Mouse (Mus musculus) embryonic stem cell, embryonic (primary cell): ENCODE measurements around the gene Kcnh2.

ENCODE experiments used
- CTCF ChIA-PET, 4 experiments: fragments of 300-600 bp in 2 of 4; fragments of 350-600 bp in 2 of 4; sonication (Branson Sonifier 250); formaldehyde crosslinking; loops; one replicate each; lab custom pipeline; 2022; ENCODE audit warnings: inconsistent platforms in 2 of 4; lab: Charles Lee
- POLR2A ChIA-PET, 4 experiments: fragments of 300-600 bp in 2 of 4; fragments of 350-600 bp in 2 of 4; sonication (Branson Sonifier 250); formaldehyde crosslinking; loops; one replicate each; lab custom pipeline; 2022; ENCODE audit warnings: antibody characterized with exemption in 4 of 4, inconsistent platforms in 1 of 4; lab: Charles Lee

The Kcnh2 gene

DNA sequence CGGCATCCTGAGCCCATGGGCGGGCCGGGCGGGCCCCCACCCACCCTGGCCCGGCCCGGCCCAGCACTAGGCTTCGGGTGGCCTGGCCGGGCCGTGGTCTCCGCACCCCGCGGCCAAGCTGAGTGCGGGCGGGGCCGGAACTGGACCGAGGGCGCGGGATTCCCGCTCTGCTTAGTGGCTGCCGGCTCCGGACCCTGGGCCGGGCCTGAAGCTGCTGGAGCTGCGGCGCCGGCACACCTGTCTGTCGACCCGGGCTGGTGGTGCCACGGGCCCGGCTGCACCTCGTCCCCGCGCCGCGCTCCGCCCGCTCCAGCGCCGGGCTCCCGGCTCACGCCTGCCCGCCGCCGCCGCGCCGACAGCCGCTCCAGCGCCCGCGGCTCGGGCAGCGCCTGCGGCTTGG, at the start of gene Kcnh2:
TSS of gene Kcnh2 (minus strand) at position 327 of the 400 bp plus-strand sequence.
- CTCF ChIA-PET, result interaction anchor here (0.6 to 3.0 kb wide), 12 partner anchors 14 to 659 kb away, joined by 3 to 15 read pairs (median 4); partner anchors contain the start of gene Abcb8 (in 2 of the 4)
- POLR2A ChIA-PET, result interaction anchor here in 3 of 4 experiments (0.6 to 3.8 kb wide), 10 partner anchors 9 to 122 kb away, joined by 3 to 21 read pairs (median 4); partner anchors contain the start of genes Atg9b (in 1 of the 3), Cdk5 (in 1 of the 3), Nos3 (in 1 of the 3) and Slc4a2 (in 1 of the 3)

DNA sequence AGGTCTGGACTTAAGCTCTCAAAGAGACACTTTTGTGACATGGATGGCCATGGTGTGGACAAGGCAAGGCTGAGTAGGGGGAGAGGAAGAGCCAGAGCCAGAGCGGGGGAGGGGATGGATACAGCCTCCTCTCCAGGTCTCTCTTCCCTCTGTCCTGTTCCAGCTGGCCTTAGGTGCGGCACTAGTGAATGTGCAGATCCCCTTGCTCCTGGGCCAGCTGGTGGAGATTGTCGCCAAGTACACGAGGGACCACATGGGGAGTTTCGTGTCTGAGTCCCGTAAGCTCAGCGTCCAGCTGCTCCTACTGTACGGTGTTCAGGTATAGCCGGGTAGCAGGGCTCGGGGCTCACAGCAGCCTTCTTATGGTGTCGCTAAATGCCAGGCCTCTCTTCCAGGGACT, 49.0 kb upstream of the Kcnh2 start:
- ChIA-PET POLR2A (interaction anchor here in 2 of 4 experiments (0.9 to 2.0 kb wide), 11 partner anchors 9 to 64 kb away, joined by 3 to 6 read pairs (median 4); partner anchors contain the start of gene Asic3 (in 2 of the 2)), CTCF (interaction anchor here (0.6 to 8.0 kb wide), 12 partner anchors 8 to 584 kb away, joined by 3 to 35 read pairs (median 4); no protein-coding TSS in a partner anchor)

DNA sequence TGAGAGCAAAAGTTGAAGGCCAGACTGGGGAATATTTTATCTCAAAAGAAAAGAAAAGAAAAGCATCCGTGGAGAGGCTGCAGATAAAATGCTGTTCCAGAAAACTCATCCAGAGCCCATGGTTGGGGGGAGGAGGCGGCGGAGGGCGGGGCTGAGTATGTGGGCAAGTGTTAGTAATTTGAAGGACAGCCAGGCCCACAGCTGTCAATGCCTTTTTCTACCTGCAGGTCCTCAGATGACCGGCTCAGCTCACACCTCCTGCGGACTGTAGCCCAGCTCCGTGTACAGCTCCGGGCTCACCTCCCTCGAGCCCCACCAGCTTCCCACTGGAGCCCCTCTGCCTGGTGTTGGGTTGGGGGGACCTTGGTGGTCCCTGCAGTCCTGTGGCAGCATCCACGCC, 48.3 kb upstream of the Kcnh2 start:
- CTCF ChIA-PET, result interaction anchor here (0.9 to 8.0 kb wide), 9 partner anchors 9 to 85 kb away, joined by 3 to 35 read pairs (median 4); no protein-coding TSS in a partner anchor
- POLR2A ChIA-PET, result interaction anchor here in 2 of 4 experiments (0.6 to 2.0 kb wide), 14 partner anchors 9 to 235 kb away, joined by 3 to 6 read pairs (median 4); no protein-coding TSS in a partner anchor

DNA sequence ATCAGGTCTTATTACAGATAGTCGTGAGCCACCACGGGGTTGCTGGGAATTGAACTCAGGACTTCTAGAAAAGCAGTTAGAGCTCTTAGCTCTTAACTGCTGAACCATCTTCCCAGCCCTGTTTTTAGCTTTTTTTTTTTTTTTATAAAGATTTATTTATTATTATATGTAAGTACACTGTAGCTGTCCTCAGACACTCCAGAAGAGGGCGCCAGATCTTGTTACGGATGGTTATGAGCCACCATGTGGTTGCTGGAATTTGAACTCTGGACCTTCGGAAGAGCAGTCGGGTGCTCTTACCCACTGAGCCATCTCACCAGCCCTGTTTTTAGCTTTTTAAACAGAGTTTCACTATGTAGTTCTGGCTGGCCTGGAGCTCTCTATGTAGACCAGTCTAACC, 44.9 kb upstream of the Kcnh2 start:
- ChIA-PET CTCF (interaction anchor here (0.6 to 7.5 kb wide), 42 partner anchors 9 to 519 kb away, joined by 3 to 76 read pairs (median 4); partner anchors contain the start of genes Agap3 (in 1 of the 4), Asic3 (in 1 of the 4), Fastk (in 1 of the 4) and Nos3 (in 1 of the 4)), POLR2A (interaction anchor here in 3 of 4 experiments (0.6 to 3.8 kb wide), 11 partner anchors 8 to 84 kb away, joined by 3 to 25 read pairs (median 4); partner anchors contain the start of genes Asic3 (in 1 of the 3), Cdk5 (in 1 of the 3) and Slc4a2 (in 1 of the 3))

DNA sequence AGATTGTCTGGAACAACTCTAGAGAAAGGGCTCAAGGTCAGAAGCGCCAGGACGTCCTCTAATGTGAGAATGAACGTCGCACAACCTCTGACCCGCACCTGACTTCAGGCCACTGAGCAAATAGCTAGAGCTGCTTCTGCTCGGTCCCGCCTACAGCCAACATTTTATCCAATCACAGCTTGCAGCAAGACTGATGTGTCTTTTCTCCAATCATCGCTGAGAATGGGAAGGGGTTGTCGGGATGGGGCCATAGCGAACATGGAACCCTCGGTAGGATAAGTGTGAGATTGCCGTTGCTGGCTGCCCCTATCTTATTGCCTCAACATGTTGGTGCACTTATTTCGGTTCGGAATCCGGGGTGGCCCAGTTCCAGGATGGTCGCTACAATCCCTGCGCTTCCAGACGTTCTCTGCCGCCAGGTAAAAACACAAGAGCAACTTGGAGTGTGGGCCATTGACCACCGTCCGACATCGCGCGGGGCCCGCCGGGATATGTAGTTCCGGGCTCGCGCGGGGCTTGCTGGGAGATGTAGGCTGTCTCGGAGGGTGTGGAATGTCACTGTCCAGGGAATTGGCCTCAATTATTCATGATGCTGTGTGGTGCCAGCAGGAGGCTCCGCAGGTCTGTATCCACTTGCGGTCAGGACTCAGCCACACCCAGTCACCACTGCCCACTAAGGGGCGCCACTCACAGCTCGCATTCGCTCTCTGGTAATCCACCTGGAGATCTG, 42.9 kb upstream of the Kcnh2 start:
- CTCF ChIA-PET, result interaction anchor here (0.6 to 7.5 kb wide), 103 partner anchors 9 to 909 kb away, joined by 3 to 76 read pairs (median 5); partner anchors contain the start of genes Fastk (in 3 of the 4), Asic3 (in 2 of the 4), Cdk5 (in 2 of the 4) and Slc4a2 (in 2 of the 4)
- POLR2A ChIA-PET, result interaction anchor here (0.5 to 4.0 kb wide), 73 partner anchors 9 to 979 kb away, joined by 3 to 65 read pairs (median 4); partner anchors contain the start of genes Abcf2 (in 2 of the 4), Fastk (in 2 of the 4), Tmub1 (in 2 of the 4) and Agap3 (in 1 of the 4)

DNA sequence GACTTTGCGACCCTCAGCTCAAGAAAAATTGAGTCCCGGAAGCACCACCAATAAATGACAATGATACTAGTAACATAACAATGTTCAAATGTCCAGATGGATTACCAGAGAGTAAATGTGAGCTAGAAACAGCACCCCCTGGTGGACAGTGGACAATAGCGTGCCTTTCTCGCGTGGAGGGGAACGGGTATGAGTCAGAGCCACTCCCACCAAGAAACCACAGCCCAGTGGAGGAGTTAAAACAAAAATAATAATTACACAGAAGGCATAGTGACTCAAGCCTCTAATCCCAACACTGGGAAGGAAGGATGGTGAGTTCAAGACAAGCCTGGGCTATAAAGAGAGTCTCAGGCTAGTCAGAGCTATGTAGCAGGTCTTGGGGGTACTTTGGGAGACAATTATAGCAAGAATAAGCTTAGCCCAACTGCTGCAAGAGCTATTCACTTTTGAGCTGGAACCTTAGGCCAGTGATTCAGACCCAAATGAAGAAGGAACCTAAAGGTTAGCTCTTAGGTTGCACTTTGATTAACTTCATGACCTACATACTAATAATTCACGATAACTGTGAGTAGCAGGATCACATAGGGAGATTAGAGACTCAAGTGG, 42.1 kb upstream of the Kcnh2 start, which contains the start of gene Abcb8:
TSS of gene Abcb8 (plus strand) at position 272 of the 606 bp plus-strand sequence.
- CTCF ChIA-PET, result interaction anchor here (0.5 to 7.5 kb wide), 94 partner anchors 9 to 696 kb away, joined by 3 to 76 read pairs (median 5); partner anchors contain the start of genes Fastk (in 3 of the 4), Asic3 (in 2 of the 4), Cdk5 (in 2 of the 4) and Kcnh2 (in 2 of the 4)
- POLR2A ChIA-PET, result interaction anchor here (0.5 to 4.0 kb wide), 64 partner anchors 9 to 978 kb away, joined by 3 to 65 read pairs (median 4); partner anchors contain the start of genes Fastk (in 2 of the 4), Tmub1 (in 2 of the 4), Abcf2 (in 1 of the 4) and Agap3 (in 1 of the 4)

DNA sequence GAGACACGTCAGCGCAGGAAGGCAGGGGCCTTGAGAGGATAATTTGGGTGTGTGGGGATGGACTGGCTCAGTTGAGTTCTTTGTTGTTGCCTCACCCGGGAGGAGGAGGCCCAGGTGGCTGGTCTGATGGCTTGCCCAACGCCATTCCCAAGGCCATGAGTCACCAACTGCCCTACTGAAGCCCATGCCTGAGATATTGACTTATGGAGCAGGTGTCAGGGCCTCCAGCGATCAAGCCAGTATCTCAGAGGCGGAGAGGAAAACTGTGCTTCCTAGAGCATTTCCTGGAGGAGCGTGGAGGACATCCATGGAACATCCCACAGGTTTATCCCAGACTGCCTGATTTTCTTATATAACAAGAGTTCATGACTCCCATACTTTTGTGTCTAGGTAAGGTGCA, 41.3 kb upstream of the Kcnh2 start:
- POLR2A ChIA-PET, result interaction anchor here (0.5 to 4.0 kb wide), 29 partner anchors 8 to 1171 kb away, joined by 3 to 65 read pairs (median 4); partner anchors contain the start of genes Fastk (in 2 of the 4), Cdk5 (in 1 of the 4), Kcnh2 (in 1 of the 4) and Klhl7 (in 1 of the 4)

DNA sequence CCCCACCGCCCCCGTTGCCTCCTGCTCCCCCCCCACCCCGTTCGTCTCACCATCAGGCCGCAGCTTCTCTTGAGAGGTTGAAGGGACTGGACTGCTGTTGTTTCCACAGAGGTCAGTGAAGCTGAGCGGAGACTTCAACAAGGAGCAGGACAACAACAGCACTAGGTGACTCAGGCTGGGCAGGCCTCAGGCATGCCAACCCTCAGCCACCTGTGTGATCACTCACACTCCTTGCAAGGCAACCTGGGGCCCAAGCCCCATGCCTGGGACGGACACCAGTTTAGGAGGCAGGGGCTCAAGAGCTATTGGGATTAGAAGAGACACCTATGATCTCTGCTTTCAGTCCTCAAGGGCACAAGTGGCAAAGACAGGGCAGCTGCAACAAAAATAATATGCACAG, 40.5 kb upstream of the Kcnh2 start, which contains the start of gene Atg9b:
TSS of gene Atg9b (minus strand) at position 280 of the 400 bp plus-strand sequence.
- POLR2A ChIA-PET, result interaction anchor here (0.7 to 4.0 kb wide), 16 partner anchors 7 to 537 kb away, joined by 3 to 65 read pairs (median 4); partner anchors contain the start of genes Cdk5 (in 1 of the 4), Kcnh2 (in 1 of the 4), Klhl7 (in 1 of the 4) and Slc4a2 (in 1 of the 4)
- CTCF ChIA-PET, result interaction anchor here in 3 of 4 experiments (0.8 to 7.5 kb wide), 11 partner anchors 7 to 92 kb away, joined by 3 to 76 read pairs (median 5); partner anchors contain the start of gene Asic3 (in 1 of the 3)

More for the DNA sequence above, 41.3 kb upstream of the Kcnh2 start:
- CTCF ChIA-PET, result interaction anchor here (0.5 to 7.5 kb wide), 59 partner anchors 8 to 358 kb away, joined by 3 to 76 read pairs (median 7); partner anchors contain the start of genes Asic3 (in 2 of the 4), Kcnh2 (in 2 of the 4), Agap3 (in 1 of the 4) and Cdk5 (in 1 of the 4)

DNA sequence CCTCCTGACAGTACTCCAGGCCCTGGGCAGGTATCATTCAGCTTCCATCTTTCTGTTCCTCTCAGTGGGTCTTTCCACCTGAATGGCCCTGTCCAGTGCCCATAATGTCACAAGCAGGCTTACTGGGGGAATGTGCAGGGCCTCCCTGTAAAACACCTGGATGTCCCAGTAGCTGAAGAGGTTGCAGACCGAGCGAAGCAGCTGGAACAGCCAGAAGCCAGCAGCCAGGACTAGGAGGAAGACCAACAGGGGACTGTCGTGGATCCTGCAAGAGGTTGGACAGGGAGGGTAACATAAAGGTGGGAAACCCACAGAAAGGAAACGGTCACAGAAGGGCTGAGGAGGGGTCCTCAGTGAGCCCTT, 38.2 kb upstream of the Kcnh2 start:
- ChIA-PET POLR2A (interaction anchor here in 3 of 4 experiments (0.7 to 3.2 kb wide), 16 partner anchors 9 to 473 kb away, joined by 3 to 21 read pairs (median 4); partner anchors contain the start of gene Fastk (in 1 of the 3)), CTCF (interaction anchor here in 3 of 4 experiments (0.6 to 3.3 kb wide), 6 partner anchors 27 to 170 kb away, joined by 3 to 13 read pairs (median 3); no protein-coding TSS in a partner anchor)

DNA sequence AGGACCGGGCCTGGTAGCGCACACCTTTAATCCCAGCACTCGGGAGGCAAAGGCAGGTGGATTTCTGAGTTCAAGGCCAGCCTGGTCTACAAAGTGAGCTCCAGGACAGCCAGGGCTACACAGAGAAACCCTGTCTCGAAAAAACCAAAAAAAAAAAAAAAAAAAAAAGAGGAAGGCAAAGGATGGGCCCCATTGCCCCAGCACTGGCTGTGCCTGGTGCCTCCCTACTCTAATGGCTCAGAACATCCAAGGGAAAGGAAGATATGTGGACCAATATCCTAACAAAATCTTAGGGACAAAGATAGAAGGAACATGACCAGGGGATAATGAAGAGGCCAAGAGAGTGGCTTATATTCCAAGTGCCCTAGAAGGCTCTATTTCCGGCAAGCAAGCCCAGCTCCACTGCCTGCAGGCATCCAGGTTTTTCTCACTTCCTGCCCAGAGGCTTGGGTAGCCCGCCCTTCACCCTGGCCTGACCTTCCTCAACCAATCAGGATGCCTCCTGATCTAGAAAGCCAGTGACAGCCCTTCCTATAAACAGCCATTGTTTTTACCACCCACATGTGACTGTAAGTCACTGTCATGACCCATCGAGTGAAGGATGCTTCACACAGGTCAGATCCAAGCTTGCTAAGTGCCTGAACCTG, 37.7 kb upstream of the Kcnh2 start:
- CTCF ChIA-PET, result interaction anchor here (0.7 to 3.3 kb wide), 12 partner anchors 27 to 127 kb away, joined by 3 to 20 read pairs (median 6); no protein-coding TSS in a partner anchor
- POLR2A ChIA-PET, result interaction anchor here in 3 of 4 experiments (0.6 to 3.6 kb wide), 32 partner anchors 10 to 473 kb away, joined by 3 to 21 read pairs (median 4); partner anchors contain the start of genes Asic3 (in 1 of the 3), Fastk (in 1 of the 3), Kcnh2 (in 1 of the 3) and Nos3 (in 1 of the 3)

DNA sequence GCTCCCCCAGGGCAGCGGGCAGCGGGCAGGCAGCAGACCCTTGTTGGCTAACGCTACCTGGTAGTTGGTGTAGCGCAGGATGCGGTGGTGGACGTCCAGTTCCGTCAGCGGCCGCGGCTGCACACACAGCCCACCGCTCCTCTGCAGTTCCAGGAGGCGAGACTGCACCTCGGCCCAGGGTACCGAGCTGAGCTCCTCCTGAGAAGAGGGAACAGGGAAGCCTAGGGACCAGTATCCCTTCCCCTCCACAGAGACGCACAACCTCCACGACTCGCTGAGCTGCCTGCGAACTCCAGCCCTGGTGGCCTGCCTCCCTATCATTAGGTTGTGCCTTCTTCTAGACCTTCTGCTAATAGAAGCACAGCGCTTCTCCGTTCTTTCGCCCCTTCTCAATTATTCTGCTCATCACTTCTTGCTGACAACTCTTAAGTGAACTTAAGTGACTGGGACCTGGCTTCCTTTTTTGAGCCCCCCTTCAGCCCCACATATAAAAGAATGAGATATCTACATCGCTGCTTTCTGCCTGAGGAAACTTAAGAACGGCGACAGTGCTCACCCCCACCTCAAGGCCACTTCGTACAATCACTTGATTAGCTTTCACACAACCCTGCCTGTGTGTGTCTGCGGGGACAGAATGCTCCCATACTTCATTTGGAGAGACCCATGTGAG, 37.0 kb upstream of the Kcnh2 start:
- ChIA-PET POLR2A (interaction anchor here (0.6 to 3.6 kb wide), 54 partner anchors 8 to 472 kb away, joined by 3 to 21 read pairs (median 4); partner anchors contain the start of genes Fastk (in 3 of the 4), Agap3 (in 1 of the 4), Asic3 (in 1 of the 4) and Kcnh2 (in 1 of the 4)), CTCF (interaction anchor here (0.7 to 3.3 kb wide), 29 partner anchors 8 to 562 kb away, joined by 3 to 20 read pairs (median 4); partner anchors contain the start of genes Asic3 (in 1 of the 4) and Nupl2 (in 1 of the 4))

DNA sequence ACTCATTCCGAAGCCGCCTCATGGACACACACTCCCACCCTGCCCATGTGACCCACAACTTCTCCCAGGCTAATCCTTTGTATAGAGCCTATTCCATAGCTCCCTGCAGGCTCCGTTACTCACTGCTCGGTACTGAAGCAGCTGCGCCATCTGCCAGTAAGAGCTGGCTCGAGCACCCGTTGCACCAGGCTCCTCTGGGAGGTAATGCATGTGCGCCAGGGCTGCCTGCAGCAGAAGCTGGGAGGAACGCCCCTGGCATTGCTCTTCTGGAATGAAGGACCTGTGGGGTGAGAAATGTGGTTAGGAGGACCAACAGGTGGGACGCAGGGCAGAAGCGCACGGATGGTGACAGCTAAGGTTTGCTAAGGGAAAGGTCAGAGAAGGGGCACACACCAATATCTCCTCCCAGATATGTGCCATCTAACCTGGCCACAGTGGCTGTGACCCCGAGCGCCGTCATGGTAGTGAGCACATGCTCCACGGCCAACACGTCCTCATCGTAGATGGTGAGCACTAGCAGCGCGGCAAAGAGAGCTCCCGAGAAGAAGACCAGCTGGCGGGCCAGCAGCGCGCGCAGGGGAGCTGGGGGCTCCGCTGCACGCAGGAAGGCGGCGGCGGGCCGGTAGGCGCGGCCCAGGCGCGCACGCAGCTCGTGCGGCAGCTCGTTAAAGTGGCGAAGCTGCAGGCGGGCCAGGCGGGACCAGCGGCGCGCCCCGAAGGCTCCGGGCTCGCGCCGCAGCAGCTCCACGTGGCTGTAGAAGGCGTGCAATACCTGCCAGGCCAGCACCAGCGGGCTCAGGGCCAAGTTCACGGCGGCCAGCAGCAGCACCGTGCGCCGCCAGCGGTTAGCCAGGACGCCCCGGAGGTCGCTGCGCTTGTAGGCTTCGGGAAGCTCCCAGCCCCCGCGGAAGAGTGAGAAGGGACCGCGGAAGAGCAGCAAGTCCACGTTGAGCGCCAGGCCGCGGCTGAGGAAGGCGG, 36.1 kb upstream of the Kcnh2 start:
- ChIA-PET CTCF (interaction anchor here (0.5 to 3.3 kb wide), 38 partner anchors 8 to 878 kb away, joined by 3 to 14 read pairs (median 4); partner anchors contain the start of genes Asic3 (in 1 of the 4), Nub1 (in 1 of the 4) and Nupl2 (in 1 of the 4)), POLR2A (interaction anchor here (0.6 to 3.6 kb wide), 51 partner anchors 9 to 455 kb away, joined by 3 to 21 read pairs (median 5); partner anchors contain the start of genes Fastk (in 3 of the 4), Nub1 (in 2 of the 4), Agap3 (in 1 of the 4) and Kcnh2 (in 1 of the 4))

DNA sequence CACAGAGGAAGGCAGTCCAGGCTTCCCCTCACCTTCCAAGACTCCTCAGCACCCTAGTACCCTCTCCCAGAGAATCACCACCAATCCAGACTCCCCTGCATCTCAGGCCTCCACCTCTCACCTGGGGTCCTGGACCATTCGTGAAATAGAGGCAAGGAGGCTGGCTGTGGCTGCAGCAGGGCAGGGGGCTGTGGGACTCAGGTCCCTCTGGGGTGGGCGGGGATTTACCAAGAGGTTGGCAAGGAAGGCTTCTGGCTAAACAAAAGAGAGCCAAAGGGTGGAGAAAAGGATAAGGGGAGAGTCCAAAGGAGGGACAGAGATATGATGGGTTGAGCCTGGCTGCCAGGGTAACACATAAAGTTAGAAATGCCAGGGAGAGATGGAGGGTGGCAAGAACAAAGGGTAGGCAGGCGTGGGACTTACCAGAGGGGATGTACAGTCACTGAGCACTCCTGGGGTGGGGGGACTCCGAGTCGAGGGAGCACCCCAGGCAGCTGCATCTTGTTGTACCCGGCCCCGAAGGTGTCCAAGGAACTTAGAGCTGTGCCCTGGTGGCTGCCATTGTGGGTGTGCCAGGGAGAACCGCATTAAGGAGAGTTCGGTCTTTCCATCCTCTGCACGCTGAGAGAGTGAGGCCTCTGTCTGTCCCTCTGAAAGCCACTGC, 34.6 kb upstream of the Kcnh2 start:
- CTCF ChIA-PET, result interaction anchor here in 3 of 4 experiments (0.9 to 3.1 kb wide), 7 partner anchors 7 to 124 kb away, joined by 3 to 70 read pairs (median 5); partner anchors contain the start of genes Abcb8 (in 1 of the 3) and Atg9b (in 1 of the 3)
- POLR2A ChIA-PET, result interaction anchor here in 2 of 4 experiments (1.0 to 3.7 kb wide), 10 partner anchors 7 to 299 kb away, joined by 3 to 65 read pairs (median 6); partner anchors contain the start of genes Abcb8 (in 2 of the 2), Agap3 (in 1 of the 2), Atg9b (in 1 of the 2) and Nub1 (in 1 of the 2)
